Mouse (Mus musculus) adrenal gland (tissue): ENCODE data around the gene Gm36028.

ENCODE experiments used
- intact Hi-C: fragments of 180-260 bp; cut with DNase I; formaldehyde crosslinking; loops from one replicate; pipeline ENCODE4 v1.15.1; 2025

Gene Gm36028

GRCm38 (mm10) chr16:37813691-37814382 is 47.1 kb downstream of the Gm36028 start:
- intact Hi-C loops = loop anchor here (5.0 kb wide), 1 partner anchor 127 kb away; no protein-coding TSS in a partner anchor

GRCm38 (mm10) chr16:37812474-37812886 is 48.5 kb downstream of the Gm36028 start:
- intact Hi-C loops = loop anchor here (5.0 kb wide), 1 partner anchor 125 kb away; no protein-coding TSS in a partner anchor

DNA sequence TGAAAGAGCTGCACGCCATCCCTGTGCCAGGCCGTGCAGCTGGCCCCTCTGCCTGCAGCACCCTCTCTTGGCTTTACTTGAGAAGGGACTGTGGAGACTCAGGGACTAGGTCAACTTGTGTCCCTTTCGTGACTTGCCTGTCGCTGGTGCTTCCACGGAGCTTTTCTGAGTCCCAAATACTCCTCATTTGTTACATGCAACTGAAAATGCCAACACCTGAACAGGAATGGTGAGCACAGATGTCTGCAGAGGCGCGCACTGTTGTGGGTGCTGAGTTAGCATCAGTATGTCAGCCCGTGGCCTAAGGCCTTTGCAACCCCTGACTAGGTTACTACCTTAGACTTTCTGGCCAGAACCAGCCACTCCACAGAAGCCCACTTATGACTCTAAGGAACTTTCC is 49.1 kb downstream of the Gm36028 start:
- intact Hi-C loops = loop anchor here (5.0 kb wide), 1 partner anchor 125 kb away; no protein-coding TSS in a partner anchor

GRCm38 (mm10) chr16:37809623-37809992 is 51.3 kb downstream of the Gm36028 start:
- intact Hi-C loops = no loop called here

DNA sequence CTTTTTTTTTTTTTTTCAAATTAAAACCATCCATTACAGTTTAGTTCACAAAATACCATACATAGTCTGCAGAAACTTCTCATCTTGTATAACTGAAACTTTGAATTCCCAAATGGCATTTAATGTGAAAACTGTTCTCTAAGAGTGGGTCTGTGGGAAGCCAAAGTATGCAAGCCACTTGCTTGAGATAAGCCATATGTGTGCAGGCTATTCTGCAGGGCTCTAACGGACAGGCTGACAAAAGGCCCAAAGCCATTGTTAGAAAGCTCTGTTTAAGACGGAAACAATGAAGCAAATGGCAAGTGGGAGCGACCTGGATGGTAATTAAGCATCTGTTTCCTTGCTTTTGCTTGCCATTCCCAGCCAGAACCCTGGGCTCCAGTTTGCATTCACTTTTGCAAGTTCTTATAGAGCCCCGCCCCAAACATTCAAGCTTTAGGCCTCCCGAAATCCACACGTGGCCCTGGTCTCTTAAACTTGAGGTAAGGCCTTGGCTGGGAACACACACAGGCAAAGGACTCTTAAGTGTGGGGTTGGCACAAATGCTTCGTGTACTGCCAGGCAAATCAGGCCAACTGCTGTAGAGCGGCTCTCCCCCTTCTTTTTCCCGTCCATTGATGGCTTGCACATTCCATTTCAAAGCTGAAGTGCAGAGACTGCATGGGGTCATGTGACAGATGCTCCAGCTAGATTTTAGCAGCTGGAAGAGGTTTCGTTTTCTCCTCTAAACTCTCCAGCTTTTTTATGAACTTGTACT is 51.9 kb downstream of the Gm36028 start:
- intact Hi-C loops = no loop called here

DNA sequence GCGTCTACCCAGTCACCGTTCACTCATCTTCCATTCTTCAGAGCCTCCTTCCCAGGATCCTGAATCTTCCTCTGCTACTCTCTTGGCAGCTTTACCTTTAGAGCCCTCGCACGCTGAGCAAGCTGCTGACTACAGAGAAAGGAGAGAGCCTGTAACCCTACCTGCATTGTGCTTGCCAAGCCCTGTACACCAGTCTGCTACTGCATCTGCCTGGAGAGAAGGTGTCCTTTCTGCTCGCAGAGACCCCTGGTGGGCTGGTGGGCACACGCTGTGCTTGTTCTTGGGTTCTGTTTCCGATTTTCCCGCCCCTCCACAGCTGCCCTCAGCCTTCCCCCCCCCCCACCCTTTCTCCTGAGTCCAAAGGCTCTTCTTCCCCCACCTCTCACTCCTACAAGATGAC is 53.7 kb downstream of the Gm36028 start:
- intact Hi-C loops = no loop called here

GRCm38 (mm10) chr16:37805746-37806495 is 55.0 kb downstream of the Gm36028 start:
- intact Hi-C loops = no loop called here

GRCm38 (mm10) chr16:37803387-37803950 is 57.5 kb downstream of the Gm36028 start:
- intact Hi-C loops = no loop called here

GRCm38 (mm10) chr16:37802686-37803295 is 58.2 kb downstream of the Gm36028 start:
- intact Hi-C loops = no loop called here

- intact Hi-C loops = no loop called here
Measured at GRCm38 (mm10) chr16:37801097-37801496, 59.8 kb downstream of the Gm36028 start.
